Mouse (Mus musculus) hindbrain, embryonic 11.5 days (tissue): Measurements from ENCODE around the gene Leprot. TPM values are rescaled to one million over a fixed set of nuclear protein-coding genes. Genes with fewer than 3 reads are reported as not detected.

Source experiments
- ATAC-seq: fragments of 200-750 bp; cut with Nextera tagmentation; 2 replicates; pipeline ENCODE4 v1.8.0; 2017; ENCODE audit warnings: mild to moderate bottlenecking, moderate TSS enrichment, moderate library complexity; ENCODE audit not compliant: low FRiP score
- DNase-seq: peaks from one replicate; pipeline ENCODE4 v3.0.0-alpha.2; 2015; ENCODE audit warnings: low spot score
- H3K27ac ChIP-seq: fragments of 300-500 bp; sonication (generic); 2 replicates; pipeline ENCODE4 v1.5.1; 2014; ENCODE audit warnings: mild to moderate bottlenecking, low read depth, low read length
- H3K27me3 ChIP-seq: fragments of 300-500 bp; sonication (generic); 2 replicates; pipeline ENCODE4 v1.6.1; 2014; ENCODE audit warnings: mild to moderate bottlenecking, low read length, moderate library complexity, mixed read lengths; ENCODE audit not compliant: control insufficient read depth, insufficient read depth
- H3K36me3 ChIP-seq: fragments of 300-500 bp; sonication (generic); 2 replicates; pipeline ENCODE4 v1.6.1; 2014; ENCODE audit warnings: mild to moderate bottlenecking, low read length, moderate library complexity, mixed read lengths; ENCODE audit not compliant: control insufficient read depth, insufficient read depth
- H3K4me1 ChIP-seq: fragments of 300-500 bp; sonication (generic); replicated peaks from 2 replicates; pipeline ENCODE4 v1.6.1; 2014; ENCODE audit warnings: low read length, mixed read lengths; ENCODE audit not compliant: control insufficient read depth, insufficient read depth
- H3K4me2 ChIP-seq: fragments of 300-500 bp; sonication (generic); replicated peaks from 2 replicates; pipeline ENCODE4 v1.6.1; 2014; ENCODE audit warnings: mild to moderate bottlenecking, low read depth, low read length
- H3K4me3 ChIP-seq: fragments of 300-500 bp; sonication (generic); 2 replicates; pipeline ENCODE4 v1.5.1; 2014; ENCODE audit warnings: low read depth, low read length
- H3K9ac ChIP-seq: fragments of 300-500 bp; sonication (generic); 2 replicates; pipeline ENCODE4 v1.6.1; 2014; ENCODE audit warnings: low read depth, low read length
- H3K9me3 ChIP-seq: fragments of 300-500 bp; sonication (generic); 2 replicates; pipeline ENCODE4 v1.6.1; 2016; ENCODE audit warnings: low read length; ENCODE audit not compliant: control insufficient read depth
- WGBS: fragments of 180-500 bp; shearing (Covaris S2); extraction: QIAGEN DNeasy Blood & Tissue Kit; methylation state at CpG from one replicate; pipeline ENCODE4 v1.1.7; 2014; 5-methylcytosine and 5-hydroxymethylcytosine counted together
- polyA plus RNA-seq: library from polyadenylated mRNA; unstranded; fragments of >200 nt; fragmentation: Nextera tagmentation; extraction: Ambion mirVana; gene quantifications from 2 replicates; pipeline ENCODE4 v1.2.1, GENCODE M21; 2014

Gene Leprot
- polyA plus RNA-seq, 1 experiment from 2014 or later = 78.1 TPM

GRCm38 (mm10) chr4:101697236-101697635, 49.7 kb downstream of the Leprot start:
- H3K9me3 ChIP-seq = no peaks in the 10 kb centered on the region
- no peak for ATAC-seq
- no peak overlapping the region for H3K27ac ChIP-seq
- no peaks in the 10 kb centered on the region for H3K4me1 ChIP-seq
- no peaks in the 10 kb centered on the region for H3K27me3 ChIP-seq
- H3K9ac ChIP-seq = no peak overlapping the region
- no peak for DNase-seq
- 80% methylated on average over 3 of the region's 3 CpGs for WGBS
- H3K36me3 ChIP-seq = no peaks in the 10 kb centered on the region
- H3K4me3 ChIP-seq = no peak overlapping the region
- H3K4me2 ChIP-seq = no peak overlapping the region

DNA sequence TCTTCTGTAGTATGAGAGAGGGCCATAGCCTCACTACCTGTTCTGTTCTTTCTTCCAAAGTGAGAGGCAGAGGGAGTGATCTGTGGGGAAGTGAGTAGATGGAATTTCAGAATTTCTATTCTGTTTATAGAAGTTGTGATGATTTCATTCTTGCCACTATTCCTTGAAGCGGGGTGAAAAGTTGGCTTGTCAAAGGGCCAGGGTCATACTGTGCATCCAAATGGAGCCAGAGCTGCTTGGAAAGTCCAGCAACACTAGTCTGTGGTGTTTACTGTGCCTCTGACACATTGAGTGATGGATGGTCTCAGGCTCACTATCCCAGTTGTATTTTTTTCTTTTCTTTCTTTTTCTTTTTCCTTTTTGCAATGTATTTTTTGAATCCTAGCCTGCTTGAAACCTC, 51.9 kb downstream of the Leprot start:
- no peak overlapping the region for H3K4me2 ChIP-seq
- no peaks in the 10 kb centered on the region for H3K27me3 ChIP-seq
- no peak overlapping the region for H3K4me3 ChIP-seq
- no peak for DNase-seq
- H3K27ac ChIP-seq = no peak overlapping the region
- 86% methylated on average over 1 of the region's 1 CpGs for WGBS
- H3K9me3 ChIP-seq = no peaks in the 10 kb centered on the region
- H3K36me3 ChIP-seq = no peaks in the 10 kb centered on the region
- no peak overlapping the region for H3K9ac ChIP-seq
- H3K4me1 ChIP-seq = no peaks in the 10 kb centered on the region
- ATAC-seq = no peak

DNA sequence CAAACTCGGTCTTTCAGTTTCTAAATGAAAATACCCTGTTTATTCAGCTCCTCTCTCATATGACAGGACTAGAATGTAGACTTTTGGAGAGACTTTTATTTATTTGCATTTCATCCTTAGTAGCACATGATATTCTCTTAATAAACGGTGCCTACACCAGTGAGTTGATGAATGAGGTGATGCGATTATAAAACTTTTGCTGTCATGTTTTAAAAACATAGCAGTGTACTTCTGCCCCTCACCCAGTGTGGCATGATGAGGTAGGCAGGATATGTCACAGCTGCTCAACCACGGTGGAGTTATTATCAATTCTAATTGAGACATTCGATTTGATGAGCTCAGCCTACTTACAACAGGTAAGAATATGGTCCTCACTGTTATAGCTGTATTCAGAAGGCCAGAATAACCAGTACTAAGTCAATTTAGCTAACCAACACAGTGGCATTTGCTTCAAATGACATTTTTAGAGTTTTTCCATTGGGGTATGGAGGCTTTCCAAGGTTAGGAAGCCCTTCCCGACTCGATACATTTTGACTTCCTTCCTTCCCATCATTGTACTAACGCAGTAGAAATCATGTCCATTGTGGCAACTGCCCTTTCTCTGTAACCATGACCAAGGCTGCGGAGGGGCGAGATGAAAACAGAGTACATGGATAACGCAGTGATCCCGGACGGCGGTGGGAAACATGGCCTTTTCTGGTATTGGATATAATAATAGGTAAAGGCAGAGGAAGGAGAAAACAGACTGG, 53.5 kb downstream of the Leprot start:
- Histone ChIP-seq H3K4me3 (no peak overlapping the region), H3K9ac (no peak overlapping the region), H3K9me3 (no peaks in the 10 kb centered on the region), H3K27ac (no peak overlapping the region), H3K36me3 (no peaks in the 10 kb centered on the region), H3K4me1 (no peaks in the 10 kb centered on the region), H3K27me3 (no peaks in the 10 kb centered on the region), H3K4me2 (no peak overlapping the region)
- no peak for ATAC-seq
- DNase-seq = no peak
- 94% methylated on average over 14 of the region's 14 CpGs for WGBS

- Histone ChIP-seq H3K27me3 (no peaks in the 10 kb centered on the region), H3K9me3 (no peaks in the 10 kb centered on the region), H3K4me2 (no peak overlapping the region), H3K4me1 (no peaks in the 10 kb centered on the region), H3K36me3 (no peaks in the 10 kb centered on the region), H3K9ac (no peak overlapping the region), H3K4me3 (no peak overlapping the region), H3K27ac (no peak overlapping the region)
- ATAC-seq (no peak), DNase-seq (no peak)
- 84% methylated on average over 9 of the region's 9 CpGs for WGBS
Observed at GRCm38 (mm10) chr4:101705325-101705724, 57.8 kb downstream of the Leprot start.

DNA sequence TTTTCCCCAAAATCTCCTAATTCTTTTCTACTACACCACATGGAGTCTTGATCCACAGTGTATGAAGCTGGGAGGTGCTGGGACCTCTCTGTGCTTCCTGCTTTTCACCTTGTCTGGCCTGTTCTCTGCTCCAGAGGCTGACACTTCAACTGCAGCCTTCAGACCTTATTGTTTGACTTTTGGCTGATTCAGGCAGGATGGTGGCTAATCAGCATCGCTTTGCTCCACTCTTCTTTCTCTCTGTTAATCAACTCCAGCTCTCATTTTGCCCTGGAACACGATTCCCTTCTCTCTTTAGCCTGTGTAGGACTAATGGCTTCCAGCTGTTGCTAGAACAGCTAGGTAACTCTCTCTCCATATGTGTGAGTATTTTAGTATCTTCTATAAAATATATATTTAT, 59.7 kb downstream of the Leprot start:
- Histone ChIP-seq H3K27me3 (no peaks in the 10 kb centered on the region), H3K27ac (no peak overlapping the region), H3K4me2 (no peak overlapping the region), H3K9ac (no peak overlapping the region), H3K4me3 (no peak overlapping the region), H3K4me1 (no peaks in the 10 kb centered on the region), H3K36me3 (no peaks in the 10 kb centered on the region), H3K9me3 (no peaks in the 10 kb centered on the region)
- no peak for ATAC-seq
- DNase-seq = peak; percentile 32
- whole genome bisulfite sequencing = 58% methylated on average over 2 of the region's 2 CpGs

DNA sequence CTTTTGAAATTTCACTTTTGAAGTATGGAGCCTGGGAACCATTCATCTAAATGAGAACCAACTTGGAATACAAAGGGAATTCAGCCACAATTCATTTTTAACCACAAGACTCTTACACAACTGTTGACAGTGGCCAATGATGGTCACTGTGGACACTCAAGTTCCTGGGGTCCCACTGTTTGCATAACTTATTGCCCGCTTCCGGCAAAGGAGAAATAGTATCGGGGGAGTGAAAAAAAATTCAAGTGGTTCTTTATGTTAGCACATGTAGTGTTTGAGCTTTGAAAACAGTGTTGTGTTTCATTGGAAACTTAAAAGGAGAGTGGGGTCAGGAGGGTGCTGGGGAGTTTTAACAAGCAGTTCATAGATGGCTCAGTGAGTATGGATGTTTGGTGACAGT, 60.4 kb downstream of the Leprot start:
- H3K9me3 ChIP-seq = no peaks in the 10 kb centered on the region
- H3K27me3 ChIP-seq = no peaks in the 10 kb centered on the region
- no peak overlapping the region for H3K4me3 ChIP-seq
- no peak for ATAC-seq
- no peak overlapping the region for H3K9ac ChIP-seq
- H3K4me1 ChIP-seq = no peaks in the 10 kb centered on the region
- H3K36me3 ChIP-seq = no peaks in the 10 kb centered on the region
- no peak overlapping the region for H3K27ac ChIP-seq
- WGBS = 76% methylated on average over 3 of the region's 3 CpGs
- no peak overlapping the region for H3K4me2 ChIP-seq
- DNase-seq = no peak

Other genes starting within 250 kb of the Leprot start
- gene Ak4, start 228.4 kb upstream of the Leprot start, polyA plus RNA-seq = 7.0 and 10.4 TPM in 2 replicates
- 6.0 and 6.9 TPM in 2 replicates for gene Dnajc6, start 151.1 kb upstream of the Leprot start, polyA plus RNA-seq
- 5.3 and 6.5 TPM in 2 replicates for gene Lepr, start 69.7 kb downstream of the Leprot start, polyA plus RNA-seq
- not detected in 2 replicates for gene B020004J07Rik, start 196.3 kb downstream of the Leprot start, polyA plus RNA-seq
- gene C130073F10Rik, start 246.1 kb downstream of the Leprot start, polyA plus RNA-seq = not detected in 2 replicates